Mouse (Mus musculus) thymus, adult 2 months (tissue): ENCODE data around the gene Ifnab.

Experiments used
- CTCF ChIP-seq: fragments of 200-500 bp; IDR thresholded peaks from 2 replicates; pipeline ENCODE4 v1.5.1; 2012; ENCODE audit warnings: mild to moderate bottlenecking, control low read depth, low read length, moderate library complexity, borderline replicate concordance; ENCODE audit not compliant: control insufficient read depth, poor library complexity, insufficient read depth; ENCODE audit errors: extremely low read depth
- POLR2A ChIP-seq: fragments of 200-500 bp; IDR thresholded peaks from 2 replicates; pipeline ENCODE4 v1.6.1; 2012; ENCODE audit warnings: mild to moderate bottlenecking, low read length, control low read depth, moderate library complexity; ENCODE audit not compliant: control insufficient read depth, poor library complexity, insufficient read depth; ENCODE audit errors: extremely low read depth

DNA sequence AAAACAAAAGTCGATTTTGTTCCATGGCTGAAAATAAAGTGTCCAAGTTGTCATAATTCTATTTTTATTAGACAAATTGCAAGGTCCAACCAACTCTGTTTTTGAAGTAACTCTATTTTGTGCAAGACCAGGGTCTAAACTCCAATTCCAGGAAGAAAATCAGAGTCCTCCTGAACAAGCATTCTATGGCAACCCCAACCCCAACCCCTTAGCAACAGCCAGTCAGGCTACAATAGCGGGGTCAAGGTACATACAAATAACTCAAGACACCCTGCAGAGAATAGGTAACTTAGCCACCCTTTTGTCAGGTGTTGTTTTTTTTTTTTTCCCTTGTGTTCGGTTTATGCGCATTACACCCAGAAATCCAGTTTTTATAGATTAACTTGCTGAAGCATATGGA is 6.6 kb upstream of the Ifnab start:
- TF ChIP-seq CTCF (no peak), POLR2A (no peak)
